Mouse (Mus musculus) small intestine, adult 2 months (tissue): ENCODE measurements around the gene Gimap8.

Experiments
- CTCF ChIP-seq: fragments of 200-500 bp; IDR thresholded peaks from 2 replicates; pipeline ENCODE4 v1.5.1; 2012; ENCODE audit warnings: low read depth, mild to moderate bottlenecking, control low read depth, inconsistent platforms, low read length, moderate library complexity, mixed read lengths; ENCODE audit not compliant: insufficient replicate concordance, insufficient read length; ENCODE audit errors: extremely low read depth
- POLR2A ChIP-seq: fragments of 200-500 bp; IDR thresholded peaks from 2 replicates; pipeline ENCODE4 v1.6.1; 2012; ENCODE audit warnings: low read depth, mild to moderate bottlenecking, control low read depth, inconsistent platforms, low read length, moderate library complexity

GRCm38 (mm10) chr6:48641391-48641790, 5.6 kb upstream of the Gimap8 start:
- TF ChIP-seq POLR2A = no peak
- TF ChIP-seq CTCF = no peak
